Mouse (Mus musculus) kidney, adult 18-20 months (tissue): ENCODE measurements around the gene Zfp689.
"Not testable (repeated sequence)": the region's sequence is repeated elsewhere in the genome, so short reads cannot be mapped to it uniquely, and the experiment has no call there.

Experiments used
- DNase-seq: peaks from one replicate; pipeline ENCODE4 v3.0.0; 2021

Gene Zfp689

GRCm38 (mm10) chr7:127470011-127470715, 21.2 kb upstream of the Zfp689 start:
- DNase-seq = peak; percentile 54

GRCm38 (mm10) chr7:127466606-127467005, 17.6 kb upstream of the Zfp689 start:
- no peak for DNase-seq

GRCm38 (mm10) chr7:127465670-127466069, 16.7 kb upstream of the Zfp689 start:
- DNase-seq = not testable (repeated sequence)

- no peak for DNase-seq
Observed at GRCm38 (mm10) chr7:127465191-127465590, 16.2 kb upstream of the Zfp689 start.

- DNase-seq = not testable (repeated sequence)
Observed at GRCm38 (mm10) chr7:127459311-127459710, 10.4 kb upstream of the Zfp689 start, which contains the start of gene Prr14. Gene Prr14, plus strand, starts transcription at chr7:127459611.

- DNase-seq = not testable (repeated sequence)
Observed at GRCm38 (mm10) chr7:127458371-127459122, 9.6 kb upstream of the Zfp689 start.

GRCm38 (mm10) chr7:127454905-127455304, 5.9 kb upstream of the Zfp689 start:
- no peak for DNase-seq

GRCm38 (mm10) chr7:127453056-127453455, 4.1 kb upstream of the Zfp689 start:
- DNase-seq = no peak

GRCm38 (mm10) chr7:127449966-127450365, 1.0 kb upstream of the Zfp689 start:
- DNase-seq = no peak

- DNase-seq = peak; percentile 50
Observed at GRCm38 (mm10) chr7:127443976-127444375, 5.0 kb downstream of the Zfp689 start.

- DNase-seq = no peak
Observed at GRCm38 (mm10) chr7:127437724-127438123, 11.2 kb downstream of the Zfp689 start.

GRCm38 (mm10) chr7:127435206-127435605, 13.8 kb downstream of the Zfp689 start:
- no peak for DNase-seq

GRCm38 (mm10) chr7:127426354-127426753, 22.6 kb downstream of the Zfp689 start:
- DNase-seq = peak; percentile 32

- DNase-seq = peak; percentile 28
Observed at GRCm38 (mm10) chr7:127425911-127426310, 23.0 kb downstream of the Zfp689 start.

- peak; percentile 38 for DNase-seq
Observed at GRCm38 (mm10) chr7:127425291-127425690, 23.7 kb downstream of the Zfp689 start.

GRCm38 (mm10) chr7:127422247-127422646, 26.7 kb downstream of the Zfp689 start:
- DNase-seq = no peak

GRCm38 (mm10) chr7:127421388-127422191, 27.4 kb downstream of the Zfp689 start, which contains the start of gene Zfp688:
Gene Zfp688, minus strand, starts transcription at chr7:127422068.
- peak; percentile 97 for DNase-seq

GRCm38 (mm10) chr7:127411418-127411817, 37.5 kb downstream of the Zfp689 start:
- DNase-seq = no peak

GRCm38 (mm10) chr7:127406002-127406987, 42.7 kb downstream of the Zfp689 start, which contains the start of gene Zfp764:
Gene Zfp764, minus strand, starts transcription at chr7:127406822.
- peak; percentile 94 for DNase-seq

- not testable (repeated sequence) for DNase-seq
Observed at GRCm38 (mm10) chr7:127404101-127404500, 44.9 kb downstream of the Zfp689 start.

GRCm38 (mm10) chr7:127402980-127403379, 46.0 kb downstream of the Zfp689 start:
- no peak for DNase-seq

GRCm38 (mm10) chr7:127400355-127400754, 48.6 kb downstream of the Zfp689 start:
- DNase-seq = no peak
